Mouse (Mus musculus) cortical plate, adult 2 months (tissue): ENCODE data around the gene Acer2.

Source experiments
- CTCF ChIP-seq: fragments of 200-500 bp; IDR thresholded peaks from 2 replicates; pipeline ENCODE4 v1.5.1; 2011; ENCODE audit warnings: mild to moderate bottlenecking, control low read depth, low read length; ENCODE audit not compliant: insufficient read depth; ENCODE audit errors: extremely low read depth
- POLR2A ChIP-seq: fragments of 200-500 bp; IDR thresholded peaks from 2 replicates; pipeline ENCODE4 v1.6.1; 2011; ENCODE audit warnings: mild to moderate bottlenecking, low read length, control low read depth; ENCODE audit not compliant: insufficient read depth; ENCODE audit errors: extremely low read depth

GRCm38 (mm10) chr4:86930636-86931456, 56.6 kb downstream of the Acer2 start:
- TF ChIP-seq CTCF (no peak), POLR2A (no peak)
